ENCODE assay signal across 8 mouse cellular contexts in genomic region chrX:66648911-66649620, GRCm38 (mm10). TPM values are rescaled to one million over a fixed set of nuclear protein-coding genes. Genes with fewer than 3 reads are reported as not detected.
DNase-seq lines count a peak whose midpoint lies in the region; ATAC-seq and TF ChIP-seq lines count a peak whose summit lies in the region.

Gene Slitrk2, plus strand, starts transcription at chrX:66649318.

- H3K36me3 ChIP-seq in kidney, postnatal 0 days (ENCODE audit: insufficient read depth, low read length): no peaks in the 10 kb centered on the region
- no peaks in the 10 kb centered on the region for H3K36me3 ChIP-seq in embryonic facial prominence, embryonic 14.5 days (ENCODE audit: control insufficient read depth, insufficient read depth, low read length)

- H3K4me3 ChIP-seq in kidney, postnatal 0 days (replicated peaks; ENCODE audit: low read depth, low read length): peak within 1 kb of the TSS; percentile 9; the same call in 1 of the 2 replicates
- peak within 1 kb of the TSS; percentile 30 for H3K4me3 ChIP-seq in embryonic facial prominence, embryonic 14.5 days (ENCODE audit: low read depth, low read length)

- H3K27me3 ChIP-seq in kidney, postnatal 0 days (ENCODE audit: insufficient read depth, low read length): no peaks in the 10 kb centered on the region
- H3K27me3 ChIP-seq in embryonic facial prominence, embryonic 14.5 days (replicated peaks; ENCODE audit: control insufficient read depth, insufficient read depth, low read length): no peaks in the 10 kb centered on the region

- no peak for ATAC-seq in kidney, postnatal 0 days (replicated peaks; ENCODE audit: low FRiP score, low read depth)
- peak; percentile 60 for ATAC-seq in embryonic facial prominence, embryonic 14.5 days (ENCODE audit: low read depth)

- H3K27ac ChIP-seq in kidney, postnatal 0 days: no peak within 1 kb of the TSS
- H3K27ac ChIP-seq in embryonic facial prominence, embryonic 14.5 days (replicated peaks; ENCODE audit: low read depth, low read length): no peak within 1 kb of the TSS

- H3K9me3 ChIP-seq in kidney, postnatal 0 days (replicated peaks; ENCODE audit: low read length): no peaks in the 10 kb centered on the region
- no peaks in the 10 kb centered on the region for H3K9me3 ChIP-seq in embryonic facial prominence, embryonic 14.5 days (ENCODE audit: control insufficient read depth, low read length)

- intact Hi-C loops in heart, postnatal 36 days (cut with DNase I): no loop called here

- no peaks in the 10 kb centered on the region for H3K4me1 ChIP-seq in kidney, postnatal 0 days (replicated peaks; ENCODE audit: insufficient read depth, low read length)
- H3K4me1 ChIP-seq in embryonic facial prominence, embryonic 14.5 days (ENCODE audit: control insufficient read depth, insufficient read depth, low read length): no peaks in the 10 kb centered on the region

- no peak for DNase-seq in kidney, postnatal 0 days (ENCODE audit: low spot score)
- DNase-seq in kidney, adult 11 months: no peak
- DNase-seq in embryonic facial prominence, embryonic 14.5 days (ENCODE audit: low spot score): peak; percentile 63
- DNase-seq in layer of hippocampus, adult 8-10 months (ENCODE audit: low spot score in 2 of 2): peak; percentile 13 to 30
- DNase-seq in neural tube, embryonic 10.5 days (ENCODE audit: extremely low spot score, low spot score): peak; percentile 29
- no peak for DNase-seq in urinary bladder, postnatal 4 days (ENCODE audit: low spot score in 2 of 2)
- no peak for DNase-seq in adrenal gland, postnatal 14 days
- DNase-seq in heart, postnatal 36 days: no peak

- TF ChIP-seq CTCF in kidney, postnatal 0 days (IDR thresholded peaks at IDR 0.05; ENCODE audit: low read depth): no peak

- H3K4me2 ChIP-seq in kidney, postnatal 0 days (ENCODE audit: low read length): peak within 1 kb of the TSS; percentile 48
- peak within 1 kb of the TSS; percentile 58 for H3K4me2 ChIP-seq in embryonic facial prominence, embryonic 14.5 days (ENCODE audit: low read depth, low read length)

- H3K9ac ChIP-seq in kidney, postnatal 0 days (ENCODE audit: low read depth, low read length): no peak within 1 kb of the TSS
- H3K9ac ChIP-seq in embryonic facial prominence, embryonic 14.5 days (ENCODE audit: low read depth, low read length): peak within 1 kb of the TSS; percentile 40; the same call in 1 of the 2 replicates

- 23% methylated on average over 25 of the region's 25 CpGs for WGBS in kidney, postnatal 0 days
- WGBS in embryonic facial prominence, embryonic 14.5 days: 23% methylated on average over 22 of the region's 25 CpGs

RNA-seq across cellular contexts. Expression of gene Slitrk2, which starts in this region (rescaled TPM):
- polyA plus RNA-seq in kidney, postnatal 0 days (2015; fragmentation: Nextera tagmentation; extraction: Ambion mirVana): 0.29 and 0.36 TPM in 2 replicates
- 3.8 and 4.6 TPM in 2 replicates for polyA plus RNA-seq in embryonic facial prominence, embryonic 14.5 days (2014; fragmentation: Nextera tagmentation; extraction: Ambion mirVana)
- 10 to 100 TPM; 36.4 to 40.1 (median 38.5) TPM for total RNA-seq in layer of hippocampus, adult 8-10 months (2022)
- total RNA-seq in adrenal gland, postnatal 14 days (2021): 1.4 and 1.5 TPM in 2 replicates
- total RNA-seq in heart, postnatal 36 days (2021): under 1 TPM; 0.25 to 0.33 TPM

Comparison
In these comparisons a context has a peak if more than half of its experiments do, and no peak if none do; other contexts are left out.
1. RNA of gene Slitrk2 (total RNA-seq): 36.4 to 40.1 TPM in layer of hippocampus, adult 8-10 months; 1.4 to 1.5 TPM in adrenal gland, postnatal 14 days and 0.25 to 0.33 TPM in heart, postnatal 36 days; every median in the first group is over 10 times any median in the second.
2. DNase-seq: peak in embryonic facial prominence, embryonic 14.5 days (single experiment), layer of hippocampus, adult 8-10 months (2 of 2) and neural tube, embryonic 10.5 days (single experiment); none in kidney, postnatal 0 days (single experiment), kidney, adult 11 months (single experiment), urinary bladder, postnatal 4 days (0 of 2), adrenal gland, postnatal 14 days (single experiment) and heart, postnatal 36 days (0 of 2).